Mouse (Mus musculus) cerebellum, adult (tissue): ENCODE measurements around the gene Itgb2.

Experiments used
- ATAC-seq: cut with Nextera tagmentation; 2 replicates; pipeline ENCODE4 v1.9.2; 2017; ENCODE audit warnings: mild to moderate bottlenecking, moderate library complexity, mixed read lengths; ENCODE audit not compliant: insufficient number of reproducible peaks, low FRiP score, low TSS enrichment

Gene Itgb2

GRCm38 (mm10) chr10:77530140-77530539 is at the start of gene Itgb2:
Gene Itgb2 (plus strand): TSS chr10:77530252.
- no peak for ATAC-seq

GRCm38 (mm10) chr10:77481814-77482213 is 48.2 kb upstream of the Itgb2 start:
- no peak for ATAC-seq

- ATAC-seq: no peak
Measured at GRCm38 (mm10) chr10:77484205-77484935, 45.7 kb upstream of the Itgb2 start.

GRCm38 (mm10) chr10:77485786-77486185 is 44.3 kb upstream of the Itgb2 start:
- ATAC-seq: no peak

- ATAC-seq: no peak
Measured at GRCm38 (mm10) chr10:77488168-77488567, 41.9 kb upstream of the Itgb2 start.

- no peak for ATAC-seq
Measured at GRCm38 (mm10) chr10:77491585-77491984, 38.5 kb upstream of the Itgb2 start.

- ATAC-seq: no peak
Measured at GRCm38 (mm10) chr10:77492885-77493284, 37.2 kb upstream of the Itgb2 start.

GRCm38 (mm10) chr10:77497185-77497584 is 32.9 kb upstream of the Itgb2 start:
- no peak for ATAC-seq

- ATAC-seq: no peak
Measured at GRCm38 (mm10) chr10:77498254-77498653, 31.8 kb upstream of the Itgb2 start.

GRCm38 (mm10) chr10:77500636-77501035 is 29.4 kb upstream of the Itgb2 start:
- ATAC-seq: no peak

- ATAC-seq: no peak
Measured at GRCm38 (mm10) chr10:77502967-77503922, 26.8 kb upstream of the Itgb2 start.

GRCm38 (mm10) chr10:77504143-77504542 is 25.9 kb upstream of the Itgb2 start:
- no peak for ATAC-seq

GRCm38 (mm10) chr10:77506526-77506925 is 23.5 kb upstream of the Itgb2 start:
- peak; percentile 46 for ATAC-seq

- no peak for ATAC-seq
Measured at GRCm38 (mm10) chr10:77506961-77507577, 23.0 kb upstream of the Itgb2 start.

GRCm38 (mm10) chr10:77507779-77508178 is 22.3 kb upstream of the Itgb2 start:
- ATAC-seq: no peak

GRCm38 (mm10) chr10:77508744-77509143 is 21.3 kb upstream of the Itgb2 start:
- ATAC-seq: no peak

GRCm38 (mm10) chr10:77509403-77510187 is 20.5 kb upstream of the Itgb2 start:
- peak; percentile 52 for ATAC-seq

GRCm38 (mm10) chr10:77510225-77510982 is 19.6 kb upstream of the Itgb2 start:
- peak; percentile 38; the same call in 1 of the 2 replicates for ATAC-seq
